Mouse (Mus musculus): Measurements from ENCODE around the gene Cep72.
A peak's percentile ranks its signal among the peaks of the same experiment; 100 is the strongest.
"Not testable (repeated sequence)": the region's sequence is repeated elsewhere in the genome, so short reads cannot be mapped to it uniquely, and the experiment has no call there.

The Cep72 gene

GRCm38 (mm10) chr13:74061613-74062377 lies at the start of gene Cep72:
Gene Cep72, minus strand, starts transcription at chr13:74062299.
- DNase-seq (ENCODE audit: extremely low spot score, low spot score): peak; percentile 96

GRCm38 (mm10) chr13:74107410-74107809 lies 45.3 kb upstream of the Cep72 start:
- DNase-seq (ENCODE audit: extremely low spot score, low spot score): no peak

- DNase-seq (ENCODE audit: extremely low spot score, low spot score): no peak
Measured at GRCm38 (mm10) chr13:74104417-74104816, 42.3 kb upstream of the Cep72 start.

GRCm38 (mm10) chr13:74102831-74103582 lies 40.9 kb upstream of the Cep72 start:
- DNase-seq (ENCODE audit: extremely low spot score, low spot score): no peak

- no peak for DNase-seq (ENCODE audit: extremely low spot score, low spot score)
Measured at GRCm38 (mm10) chr13:74102108-74102830, 40.2 kb upstream of the Cep72 start.

- DNase-seq (ENCODE audit: extremely low spot score, low spot score): no peak
Measured at GRCm38 (mm10) chr13:74098913-74099312, 36.8 kb upstream of the Cep72 start.

- DNase-seq (ENCODE audit: extremely low spot score, low spot score): peak; percentile 52
Measured at GRCm38 (mm10) chr13:74096715-74097363, 34.7 kb upstream of the Cep72 start.

GRCm38 (mm10) chr13:74095936-74096335 lies 33.8 kb upstream of the Cep72 start:
- DNase-seq (ENCODE audit: extremely low spot score, low spot score): no peak

GRCm38 (mm10) chr13:74090265-74090664 lies 28.2 kb upstream of the Cep72 start:
- peak; percentile 8 for DNase-seq (ENCODE audit: extremely low spot score, low spot score)

GRCm38 (mm10) chr13:74073369-74073768 lies 11.3 kb upstream of the Cep72 start:
- DNase-seq (ENCODE audit: extremely low spot score, low spot score): no peak

GRCm38 (mm10) chr13:74071714-74072113 lies 9.6 kb upstream of the Cep72 start:
- DNase-seq (ENCODE audit: extremely low spot score, low spot score): no peak

GRCm38 (mm10) chr13:74071244-74071643 lies 9.1 kb upstream of the Cep72 start:
- not testable (repeated sequence) for DNase-seq (ENCODE audit: extremely low spot score, low spot score)

GRCm38 (mm10) chr13:74066576-74066975 lies 4.5 kb upstream of the Cep72 start:
- DNase-seq (ENCODE audit: extremely low spot score, low spot score): no peak

- DNase-seq (ENCODE audit: extremely low spot score, low spot score): no peak
Measured at GRCm38 (mm10) chr13:74063340-74064050, 1.4 kb upstream of the Cep72 start.

- DNase-seq (ENCODE audit: extremely low spot score, low spot score): no peak
Measured at GRCm38 (mm10) chr13:74062378-74063128, 454 bp upstream of the Cep72 start.

- no peak for DNase-seq (ENCODE audit: extremely low spot score, low spot score)
Measured at GRCm38 (mm10) chr13:74058081-74058480, 4.0 kb downstream of the Cep72 start.

GRCm38 (mm10) chr13:74056194-74056593 lies 5.9 kb downstream of the Cep72 start:
- no peak for DNase-seq (ENCODE audit: extremely low spot score, low spot score)

- DNase-seq (ENCODE audit: extremely low spot score, low spot score): no peak
Measured at GRCm38 (mm10) chr13:74039926-74040325, 22.2 kb downstream of the Cep72 start.

GRCm38 (mm10) chr13:74035776-74036175 lies 26.3 kb downstream of the Cep72 start:
- no peak for DNase-seq (ENCODE audit: extremely low spot score, low spot score)

- DNase-seq (ENCODE audit: extremely low spot score, low spot score): no peak
Measured at GRCm38 (mm10) chr13:74034756-74035155, 27.3 kb downstream of the Cep72 start.

All from neural tube, embryonic 10.5 days (tissue).